Mouse (Mus musculus) hindbrain, embryonic 12.5 days (tissue): ENCODE measurements around the gene Slc4a4. TPM values are rescaled to one million over a fixed set of nuclear protein-coding genes. Genes with fewer than 3 reads are reported as not detected.
"Not testable (repeated sequence)": the region's sequence is repeated elsewhere in the genome, so short reads cannot be mapped to it uniquely, and the experiment has no call there.

Experiments
- ATAC-seq: fragments of 200-750 bp; cut with Nextera tagmentation; 2 replicates; pipeline ENCODE4 v1.8.0; 2017; ENCODE audit warnings: moderate TSS enrichment; ENCODE audit not compliant: low FRiP score
- H3K27ac ChIP-seq: fragments of 300-500 bp; sonication (generic); 2 replicates; pipeline ENCODE4 v1.5.1; 2016; ENCODE audit warnings: mild to moderate bottlenecking
- H3K27me3 ChIP-seq: fragments of 300-500 bp; sonication (generic); 2 replicates; pipeline ENCODE4 v1.6.1; 2016; ENCODE audit warnings: mild to moderate bottlenecking
- H3K36me3 ChIP-seq: fragments of 300-500 bp; sonication (generic); 2 replicates; pipeline ENCODE4 v1.6.1; 2016; ENCODE audit warnings: mild to moderate bottlenecking
- H3K4me1 ChIP-seq: fragments of 300-500 bp; sonication (generic); 2 replicates; pipeline ENCODE4 v1.6.1; 2016
- H3K4me2 ChIP-seq: fragments of 300-500 bp; sonication (generic); replicated peaks from 2 replicates; pipeline ENCODE4 v1.6.1; 2016; ENCODE audit warnings: mild to moderate bottlenecking
- H3K4me3 ChIP-seq: fragments of 300-500 bp; sonication (generic); 2 replicates; pipeline ENCODE4 v1.5.1; 2016; ENCODE audit warnings: mild to moderate bottlenecking
- H3K9ac ChIP-seq: fragments of 300-500 bp; sonication (generic); 2 replicates; pipeline ENCODE4 v1.6.1; 2016; ENCODE audit warnings: mild to moderate bottlenecking, moderate library complexity
- H3K9me3 ChIP-seq: fragments of 300-500 bp; sonication (generic); replicated peaks from 2 replicates; pipeline ENCODE4 v1.6.1; 2016; ENCODE audit warnings: mild to moderate bottlenecking
- WGBS: fragments of 180-500 bp; shearing (Covaris S2); methylation state at CpG from one replicate; pipeline ENCODE4 v1.1.7; 2016; 5-methylcytosine and 5-hydroxymethylcytosine counted together
- polyA plus RNA-seq: library from polyadenylated mRNA; unstranded; fragments of >200 nt; fragmentation: Nextera tagmentation; extraction: Ambion mirVana; gene quantifications from 2 replicates; pipeline ENCODE4 v1.2.1, GENCODE M21; 2016

The Slc4a4 gene
- polyA plus RNA-seq, 1 experiment from 2014 or later: 3.2 TPM

- no peak for ATAC-seq
- WGBS: 68% methylated on average over 1 of the region's 1 CpGs
- no peak overlapping the region for H3K9ac ChIP-seq
- H3K36me3 ChIP-seq: no peaks in the 10 kb centered on the region
- no peak overlapping the region for H3K4me3 ChIP-seq
- H3K27ac ChIP-seq: no peak overlapping the region
- H3K27me3 ChIP-seq: no peaks in the 10 kb centered on the region
- H3K9me3 ChIP-seq: no peaks in the 10 kb centered on the region
- H3K4me2 ChIP-seq: no peak overlapping the region
- no peaks in the 10 kb centered on the region for H3K4me1 ChIP-seq
Observed at GRCm38 (mm10) chr5:89108809-89109208, 222.2 kb downstream of the Slc4a4 start.

GRCm38 (mm10) chr5:89109832-89110231 is 223.2 kb downstream of the Slc4a4 start:
- H3K9ac ChIP-seq: no peak overlapping the region
- H3K4me2 ChIP-seq: no peak overlapping the region
- 73% methylated on average over 2 of the region's 2 CpGs for WGBS
- H3K27ac ChIP-seq: no peak overlapping the region
- H3K4me3 ChIP-seq: no peak overlapping the region
- ATAC-seq: no peak
- H3K27me3 ChIP-seq: no peaks in the 10 kb centered on the region
- no peaks in the 10 kb centered on the region for H3K9me3 ChIP-seq
- no peaks in the 10 kb centered on the region for H3K4me1 ChIP-seq
- H3K36me3 ChIP-seq: no peaks in the 10 kb centered on the region

- not testable (repeated sequence) for H3K36me3 ChIP-seq, H3K4me2 ChIP-seq, H3K27me3 ChIP-seq, H3K9me3 ChIP-seq, H3K27ac ChIP-seq, H3K9ac ChIP-seq, H3K4me3 ChIP-seq, ATAC-seq, H3K4me1 ChIP-seq
- 100% methylated on average over 14 of the region's 17 CpGs for WGBS
Observed at GRCm38 (mm10) chr5:89111987-89112386, 225.4 kb downstream of the Slc4a4 start.

GRCm38 (mm10) chr5:89120881-89121280 is 234.3 kb downstream of the Slc4a4 start:
- Histone ChIP-seq H3K9ac (no peak overlapping the region), H3K27me3 (no peaks in the 10 kb centered on the region), H3K27ac (no peak overlapping the region), H3K4me2 (no peak overlapping the region), H3K4me1 (no peaks in the 10 kb centered on the region), H3K9me3 (no peaks in the 10 kb centered on the region), H3K36me3 (no peaks in the 10 kb centered on the region), H3K4me3 (no peak overlapping the region)
- WGBS: 68% methylated on average over 1 of the region's 1 CpGs
- no peak for ATAC-seq

DNA sequence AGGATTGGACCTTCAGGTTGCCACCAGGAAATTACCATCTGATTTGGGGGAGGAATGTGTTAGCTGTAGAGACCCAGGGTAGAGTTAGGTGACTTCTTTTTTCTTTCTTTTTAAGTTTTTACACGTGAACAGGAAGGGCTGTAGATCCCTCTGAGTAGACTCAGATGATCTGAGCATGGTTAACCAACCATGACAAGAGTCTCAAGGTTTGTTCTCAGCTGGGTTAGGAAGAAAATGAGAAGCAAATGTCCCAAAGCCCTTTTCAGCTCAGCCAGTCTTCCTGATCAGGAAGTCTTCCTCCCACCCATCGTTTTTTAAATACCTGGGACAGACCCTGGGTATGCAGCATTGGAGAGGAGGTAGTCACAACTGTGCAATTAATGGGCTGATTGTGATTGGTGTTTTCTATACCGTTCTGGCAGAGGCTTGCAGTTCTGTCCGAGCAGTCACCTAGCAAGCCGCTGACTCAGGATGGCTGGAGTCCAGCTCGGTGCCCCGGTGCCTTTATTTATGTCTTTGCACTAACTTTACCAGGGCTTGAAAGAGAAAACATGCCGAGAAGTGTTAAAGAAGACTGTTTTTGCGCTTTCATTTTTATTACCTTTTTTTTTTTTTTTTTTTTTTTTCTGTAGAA is 236.8 kb downstream of the Slc4a4 start:
- H3K4me2 ChIP-seq: no peak overlapping the region
- WGBS: 80% methylated on average over 9 of the region's 9 CpGs
- H3K4me1 ChIP-seq: no peaks in the 10 kb centered on the region
- no peak overlapping the region for H3K9ac ChIP-seq
- no peak overlapping the region for H3K4me3 ChIP-seq
- H3K27ac ChIP-seq: no peak overlapping the region
- no peak for ATAC-seq
- H3K36me3 ChIP-seq: no peaks in the 10 kb centered on the region
- H3K27me3 ChIP-seq: no peaks in the 10 kb centered on the region
- H3K9me3 ChIP-seq: no peaks in the 10 kb centered on the region

DNA sequence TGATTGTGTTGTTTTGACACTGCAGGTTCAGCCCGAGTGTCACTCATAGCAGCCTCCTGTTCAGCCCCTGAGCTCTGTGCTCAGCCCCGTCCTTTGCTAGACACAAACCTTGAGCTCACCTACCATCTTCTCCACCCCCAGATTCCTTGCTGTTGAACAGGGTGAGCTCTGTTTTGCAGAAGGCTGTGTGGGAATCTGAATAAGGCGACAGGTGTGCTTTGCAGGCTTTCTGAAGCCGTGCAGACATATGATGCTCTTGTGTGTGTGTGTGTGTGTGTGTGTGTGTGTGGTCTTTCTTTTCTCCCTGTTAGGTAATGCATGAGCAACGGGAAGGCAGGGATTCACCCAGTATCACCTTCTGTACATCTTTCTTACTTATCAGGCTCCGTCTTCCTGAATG is 241.6 kb downstream of the Slc4a4 start:
- Histone ChIP-seq H3K9ac (no peak overlapping the region), H3K4me1 (no peaks in the 10 kb centered on the region), H3K4me3 (no peak overlapping the region), H3K27ac (no peak overlapping the region), H3K4me2 (no peak overlapping the region), H3K9me3 (no peaks in the 10 kb centered on the region), H3K27me3 (no peaks in the 10 kb centered on the region), H3K36me3 (no peaks in the 10 kb centered on the region)
- 91% methylated on average over 6 of the region's 6 CpGs for WGBS
- no peak for ATAC-seq

DNA sequence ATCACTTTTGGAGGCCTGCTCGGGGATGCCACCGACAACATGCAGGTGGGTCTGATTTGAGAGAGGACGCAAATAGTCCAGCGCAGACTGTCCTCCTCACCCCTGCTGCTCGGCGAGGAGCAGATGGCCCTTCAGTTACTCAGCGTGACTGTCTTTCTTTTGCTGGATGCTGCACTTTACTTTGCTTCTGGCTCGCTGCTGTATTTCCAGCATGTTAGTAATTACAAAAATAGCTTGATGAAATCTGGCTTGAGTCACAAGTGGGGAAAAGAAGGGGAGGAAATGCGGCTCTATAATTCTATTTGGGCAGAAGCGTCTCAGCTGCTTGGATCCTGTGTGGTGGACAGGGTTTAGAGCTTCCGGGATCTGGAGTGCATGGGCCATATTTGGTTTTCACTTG is 249.2 kb downstream of the Slc4a4 start:
- no peak for ATAC-seq
- WGBS: 89% methylated on average over 11 of the region's 11 CpGs
- no peaks in the 10 kb centered on the region for H3K36me3 ChIP-seq

DNA sequence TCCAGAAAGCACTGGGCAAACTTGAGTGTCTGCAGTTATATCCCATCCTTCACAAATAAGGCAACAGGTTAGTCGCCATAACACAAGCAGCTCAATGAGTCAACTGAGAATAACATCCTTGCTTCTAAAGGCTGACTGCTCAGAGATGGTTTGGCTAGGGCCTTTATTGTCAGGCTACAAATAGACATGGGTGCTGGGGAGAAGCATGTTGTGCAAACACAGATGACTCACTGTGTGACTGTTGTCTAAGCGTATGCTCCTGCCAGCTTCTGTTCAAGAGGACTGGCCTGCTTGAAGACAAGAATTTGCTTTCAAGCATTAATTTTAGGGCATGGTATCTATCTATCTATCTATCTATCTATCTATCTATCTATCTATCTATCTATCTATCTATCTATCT is 253.5 kb downstream of the Slc4a4 start:
- Histone ChIP-seq H3K9ac (no peak overlapping the region), H3K9me3 (no peaks in the 10 kb centered on the region), H3K4me3 (no peak overlapping the region), H3K36me3 (no peaks in the 10 kb centered on the region), H3K27me3 (no peaks in the 10 kb centered on the region), H3K4me2 (no peak overlapping the region), H3K4me1 (no peaks in the 10 kb centered on the region), H3K27ac (no peak overlapping the region)
- WGBS: 91% methylated on average over 2 of the region's 2 CpGs
- no peak for ATAC-seq

More for the DNA sequence above, 249.2 kb downstream of the Slc4a4 start:
- no peaks in the 10 kb centered on the region for H3K9me3 ChIP-seq
- no peak overlapping the region for H3K4me3 ChIP-seq
- H3K4me2 ChIP-seq: no peak overlapping the region
- no peak overlapping the region for H3K9ac ChIP-seq
- H3K4me1 ChIP-seq: no peaks in the 10 kb centered on the region
- H3K27ac ChIP-seq: no peak overlapping the region
- no peaks in the 10 kb centered on the region for H3K27me3 ChIP-seq

GRCm38 (mm10) chr5:89141761-89142160 is 255.1 kb downstream of the Slc4a4 start:
- Histone ChIP-seq H3K4me3 (no peak overlapping the region), H3K27me3 (no peaks in the 10 kb centered on the region), H3K36me3 (no peaks in the 10 kb centered on the region), H3K9me3 (no peaks in the 10 kb centered on the region), H3K4me1 (no peaks in the 10 kb centered on the region), H3K4me2 (no peak overlapping the region), H3K9ac (no peak overlapping the region), H3K27ac (no peak overlapping the region)
- ATAC-seq: no peak
- 88% methylated on average over 2 of the region's 2 CpGs for WGBS

- ATAC-seq: no peak
- WGBS: 98% methylated on average over 2 of the region's 2 CpGs
Observed at GRCm38 (mm10) chr5:89146276-89146675, 259.7 kb downstream of the Slc4a4 start.

DNA sequence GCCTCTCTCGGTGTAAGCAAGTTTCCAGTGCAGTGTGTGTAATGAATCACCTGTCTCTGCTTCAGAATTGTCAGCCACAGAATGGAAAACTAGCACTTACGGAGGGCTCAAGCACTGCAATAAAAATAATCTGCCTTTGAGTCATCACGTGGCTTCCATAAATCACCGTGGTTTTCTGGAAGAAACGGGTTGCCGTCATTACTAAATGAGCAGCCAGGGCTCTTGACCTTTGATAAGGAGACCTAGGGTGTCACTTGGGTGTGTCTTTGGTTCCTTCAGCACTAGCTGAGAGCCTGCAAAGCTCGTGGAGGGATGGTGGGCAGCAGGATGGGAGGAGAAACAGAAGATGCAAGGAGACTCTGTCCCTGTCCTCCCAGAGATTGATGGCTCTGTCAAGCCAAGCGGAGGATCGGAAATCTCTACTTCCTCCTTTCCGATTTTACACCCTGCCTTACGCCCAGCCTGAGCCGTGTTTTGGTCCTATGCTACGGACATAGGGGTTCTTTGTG is 260.7 kb downstream of the Slc4a4 start:
- no peaks in the 10 kb centered on the region for H3K9me3 ChIP-seq
- H3K27ac ChIP-seq: no peak overlapping the region
- H3K36me3 ChIP-seq: no peaks in the 10 kb centered on the region
- H3K4me1 ChIP-seq: no peaks in the 10 kb centered on the region
- H3K4me2 ChIP-seq: no peak overlapping the region
- no peak overlapping the region for H3K9ac ChIP-seq
- 81% methylated on average over 13 of the region's 13 CpGs for WGBS
- no peak for ATAC-seq
- no peaks in the 10 kb centered on the region for H3K27me3 ChIP-seq
- no peak overlapping the region for H3K4me3 ChIP-seq

More at GRCm38 (mm10) chr5:89146276-89146675, 259.7 kb downstream of the Slc4a4 start:
- no peak overlapping the region for H3K27ac ChIP-seq
- H3K9me3 ChIP-seq: no peaks in the 10 kb centered on the region
- no peaks in the 10 kb centered on the region for H3K4me1 ChIP-seq
- no peak overlapping the region for H3K4me3 ChIP-seq
- H3K4me2 ChIP-seq: no peak overlapping the region
- no peak overlapping the region for H3K9ac ChIP-seq
- H3K27me3 ChIP-seq: no peaks in the 10 kb centered on the region
- no peaks in the 10 kb centered on the region for H3K36me3 ChIP-seq

- 56% methylated on average over 2 of the region's 2 CpGs for WGBS
- Histone ChIP-seq H3K4me2 (no peak overlapping the region), H3K4me1 (no peaks in the 10 kb centered on the region), H3K9ac (no peak overlapping the region), H3K4me3 (no peak overlapping the region), H3K27me3 (no peaks in the 10 kb centered on the region), H3K36me3 (no peaks in the 10 kb centered on the region), H3K9me3 (no peaks in the 10 kb centered on the region), H3K27ac (no peak overlapping the region)
- ATAC-seq: no peak
Observed at GRCm38 (mm10) chr5:89149436-89150040, 262.9 kb downstream of the Slc4a4 start.

- no peaks in the 10 kb centered on the region for H3K36me3 ChIP-seq
- H3K27ac ChIP-seq: no peak overlapping the region
- no peak overlapping the region for H3K4me2 ChIP-seq
- H3K4me1 ChIP-seq: no peaks in the 10 kb centered on the region
- H3K27me3 ChIP-seq: no peaks in the 10 kb centered on the region
- no peak overlapping the region for H3K4me3 ChIP-seq
- no peak for ATAC-seq
- H3K9ac ChIP-seq: no peak overlapping the region
- WGBS: 85% methylated on average over 3 of the region's 3 CpGs
- H3K9me3 ChIP-seq: no peaks in the 10 kb centered on the region
Observed at GRCm38 (mm10) chr5:89151076-89151475, 264.5 kb downstream of the Slc4a4 start.
